Mouse (Mus musculus): ENCODE measurements around the gene Krtap5-5. TPM values are rescaled to one million over a fixed set of nuclear protein-coding genes. Genes with fewer than 3 reads are reported as not detected.
"Not testable (repeated sequence)": the region's sequence is repeated elsewhere in the genome, so short reads cannot be mapped to it uniquely, and the experiment has no call there.

The Krtap5-5 gene
- total and polyA plus RNA-seq, 3 experiments, result not detected

DNA sequence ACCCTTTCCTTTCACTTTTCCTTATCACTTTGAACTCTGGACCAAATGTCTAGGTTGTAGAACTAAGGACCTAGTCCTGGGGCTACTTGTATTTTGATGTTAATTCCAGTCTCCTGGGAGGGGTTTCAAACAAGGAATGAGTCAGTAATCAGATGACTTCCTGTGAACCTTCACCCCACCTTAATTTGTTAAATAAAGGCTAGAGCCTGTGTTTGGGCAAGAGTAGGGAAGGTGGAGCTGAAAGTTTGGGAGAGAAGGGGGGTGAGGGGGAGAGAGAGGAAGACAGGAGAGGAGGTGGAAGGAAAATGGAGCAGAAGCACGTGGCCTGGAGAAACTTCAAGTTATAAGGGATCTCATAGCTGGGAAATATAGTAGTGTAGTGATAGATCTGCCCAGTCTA is 1.8 kb upstream of the Krtap5-5 start:
- no peak overlapping the region for H3K4me3 ChIP-seq (ENCODE audit: low read depth, low read length)
- ATAC-seq (ENCODE audit: extremely low read depth, insufficient number of reproducible peaks, low FRiP score, poor library complexity, severe bottlenecking) (no peak), DNase-seq (ENCODE audit: low spot score) (no peak)
- no peaks in the 10 kb centered on the region for H3K4me1 ChIP-seq (ENCODE audit: insufficient read depth, low read depth, low read length)
- no peaks in the 10 kb centered on the region for H3K9me3 ChIP-seq (replicated peaks)
- no peaks in the 10 kb centered on the region for H3K36me3 ChIP-seq (replicated peaks)
- no peaks in the 10 kb centered on the region for H3K27me3 ChIP-seq (ENCODE audit: insufficient read depth, low read length)
- TF ChIP-seq TAL1 (conservative IDR thresholded peaks at IDR 0.05; ENCODE audit: low read depth, low read length) (no peak), CTCF (IDR thresholded peaks at IDR 0.05; ENCODE audit: low read depth, low read length) (no peak), GATA1 (IDR thresholded peaks at IDR 0.05; ENCODE audit: borderline replicate concordance, low read length) (no peak), GATA2 (IDR thresholded peaks at IDR 0.05; ENCODE audit: borderline replicate concordance, low read depth, low read length) (no peak), POLR2AphosphoS5 (IDR thresholded peaks at IDR 0.05; ENCODE audit: insufficient replicate concordance, low read depth, low read length) (no peak)

GRCm38 (mm10) chr7:142224518-142224917 is 5.3 kb downstream of the Krtap5-5 start:
- TF ChIP-seq CTCF (IDR thresholded peaks at IDR 0.05; ENCODE audit: low read depth, low read length), result no peak
- no peak for TF ChIP-seq POLR2AphosphoS5 (IDR thresholded peaks at IDR 0.05; ENCODE audit: insufficient replicate concordance, low read depth, low read length)
- TF ChIP-seq GATA1 (IDR thresholded peaks at IDR 0.05; ENCODE audit: borderline replicate concordance, low read length), result no peak
- TF ChIP-seq TAL1 (conservative IDR thresholded peaks at IDR 0.05; ENCODE audit: low read depth, low read length), result no peak
- Histone ChIP-seq H3K9me3 (replicated peaks) (no peaks in the 10 kb centered on the region), H3K27me3 (ENCODE audit: insufficient read depth, low read length) (no peaks in the 10 kb centered on the region), H3K4me1 (ENCODE audit: insufficient read depth, low read depth, low read length) (no peaks in the 10 kb centered on the region), H3K4me3 (ENCODE audit: low read depth, low read length) (no peak overlapping the region), H3K36me3 (replicated peaks) (no peaks in the 10 kb centered on the region)
- DNase-seq (ENCODE audit: low spot score) (no peak), ATAC-seq (ENCODE audit: extremely low read depth, insufficient number of reproducible peaks, low FRiP score, poor library complexity, severe bottlenecking) (no peak)

DNA sequence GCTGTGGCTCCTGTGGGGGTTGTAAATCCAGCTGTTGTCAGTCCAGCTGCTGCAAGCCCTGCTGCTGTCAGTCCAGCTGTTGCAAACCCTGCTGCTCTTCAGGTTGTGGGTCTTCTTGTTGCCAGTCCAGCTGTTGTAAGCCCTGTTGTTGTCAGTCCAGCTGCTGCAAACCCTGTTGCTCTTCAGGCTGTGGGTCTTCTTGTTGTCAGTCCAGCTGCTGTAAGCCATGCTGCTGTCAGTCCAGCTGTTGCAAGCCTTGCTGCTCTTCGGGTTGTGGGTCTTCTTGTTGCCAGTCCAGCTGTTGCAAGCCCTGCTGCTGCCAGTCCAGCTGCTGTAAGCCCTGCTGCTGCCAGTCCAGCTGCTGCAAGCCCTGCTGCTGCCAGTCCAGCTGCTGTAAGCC is 17.6 kb downstream of the Krtap5-5 start:
- not testable (repeated sequence) for H3K27me3 ChIP-seq (ENCODE audit: insufficient read depth, low read length); H3K4me3 ChIP-seq (ENCODE audit: low read depth, low read length); H3K9me3 ChIP-seq (replicated peaks); H3K36me3 ChIP-seq (replicated peaks); ATAC-seq (ENCODE audit: extremely low read depth, insufficient number of reproducible peaks, low FRiP score, poor library complexity, severe bottlenecking); DNase-seq (ENCODE audit: low spot score); H3K4me1 ChIP-seq (ENCODE audit: insufficient read depth, low read depth, low read length)

DNA sequence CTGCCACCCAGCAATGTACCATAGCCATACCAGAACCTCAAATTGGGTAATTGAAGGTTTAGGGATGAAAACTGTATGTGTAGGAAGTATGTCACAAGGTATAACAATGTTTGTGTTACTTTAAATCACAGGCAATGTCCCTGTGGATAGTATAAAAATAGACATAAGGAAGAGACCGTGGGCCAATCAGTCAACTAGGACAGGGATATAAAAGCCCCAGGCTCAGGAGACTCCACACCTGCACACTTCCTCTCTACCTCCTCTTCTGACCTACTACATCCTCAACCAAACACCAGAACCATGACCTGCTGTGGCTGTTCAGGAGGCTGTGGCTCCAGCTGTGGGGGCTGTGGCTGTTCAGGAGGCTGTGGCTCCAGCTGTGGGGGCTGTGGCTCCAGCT is 18.2 kb downstream of the Krtap5-5 start, which contains the start of gene Gm7579:
TSS of gene Gm7579 (plus strand) at position 301 of the 400 bp plus-strand sequence.
- Histone ChIP-seq H3K4me1 (ENCODE audit: insufficient read depth, low read depth, low read length) (no peaks in the 10 kb centered on the region; the same call in 1 of the 2 replicates), H3K36me3 (replicated peaks) (no peaks in the 10 kb centered on the region), H3K4me3 (ENCODE audit: low read depth, low read length) (no peak within 1 kb of the TSS), H3K9me3 (replicated peaks) (no peaks in the 10 kb centered on the region), H3K27me3 (ENCODE audit: insufficient read depth, low read length) (peaks cover 7% of the 10 kb centered on the region; the same call in 1 of the 2 replicates)
- ATAC-seq (ENCODE audit: extremely low read depth, insufficient number of reproducible peaks, low FRiP score, poor library complexity, severe bottlenecking) (no peak), DNase-seq (ENCODE audit: low spot score) (no peak)
- no peak for TF ChIP-seq CTCF (IDR thresholded peaks at IDR 0.05; ENCODE audit: low read depth, low read length)

- not testable (repeated sequence) for DNase-seq (ENCODE audit: low spot score); ATAC-seq (ENCODE audit: extremely low read depth, insufficient number of reproducible peaks, low FRiP score, poor library complexity, severe bottlenecking); H3K27me3 ChIP-seq (ENCODE audit: insufficient read depth, low read length); H3K9me3 ChIP-seq (replicated peaks); H3K36me3 ChIP-seq (replicated peaks); H3K4me3 ChIP-seq (ENCODE audit: low read depth, low read length); H3K4me1 ChIP-seq (ENCODE audit: insufficient read depth, low read depth, low read length)
Observed at GRCm38 (mm10) chr7:142206891-142207290, 22.9 kb downstream of the Krtap5-5 start.

- TF ChIP-seq TAL1 (conservative IDR thresholded peaks at IDR 0.05; ENCODE audit: low read depth, low read length) (no peak), GATA2 (IDR thresholded peaks at IDR 0.05; ENCODE audit: borderline replicate concordance, low read depth, low read length) (no peak), GATA1 (IDR thresholded peaks at IDR 0.05; ENCODE audit: borderline replicate concordance, low read length) (no peak), POLR2AphosphoS5 (IDR thresholded peaks at IDR 0.05; ENCODE audit: insufficient replicate concordance, low read depth, low read length) (no peak), CTCF (IDR thresholded peaks at IDR 0.05; ENCODE audit: low read depth, low read length) (no peak)
Observed at GRCm38 (mm10) chr7:142205488-142205887, 24.3 kb downstream of the Krtap5-5 start.

DNA sequence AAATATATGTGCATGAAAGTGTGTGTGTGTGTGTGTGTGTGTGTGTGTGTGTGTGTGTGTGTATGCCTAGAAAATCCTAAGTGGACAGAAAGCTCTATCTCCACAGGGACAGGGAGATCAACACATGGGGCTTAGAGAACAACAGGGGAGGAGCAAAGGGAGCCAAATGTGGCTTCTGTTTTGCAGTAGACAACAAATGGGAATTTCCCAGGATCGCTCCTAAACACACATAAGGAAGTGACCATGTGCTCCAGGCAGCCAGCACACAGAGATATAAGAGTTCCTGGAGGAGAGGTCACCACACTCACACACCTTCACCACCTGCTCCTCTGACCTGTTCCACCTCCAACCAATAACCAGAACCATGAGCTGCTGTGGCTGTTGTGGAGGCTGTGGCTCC is 28.7 kb downstream of the Krtap5-5 start, which contains the start of gene Krtap5-3:
TSS of gene Krtap5-3 (plus strand) at position 301 of the 400 bp plus-strand sequence.
- ATAC-seq (ENCODE audit: extremely low read depth, insufficient number of reproducible peaks, low FRiP score, poor library complexity, severe bottlenecking) (no peak), DNase-seq (ENCODE audit: low spot score) (no peak)
- H3K27me3 ChIP-seq (ENCODE audit: insufficient read depth, low read length), result peaks cover 3% of the 10 kb centered on the region
- no peak for TF ChIP-seq TAL1 (conservative IDR thresholded peaks at IDR 0.05; ENCODE audit: low read depth, low read length)
- TF ChIP-seq CTCF (IDR thresholded peaks at IDR 0.05; ENCODE audit: low read depth, low read length), result no peak
- no peak for TF ChIP-seq POLR2AphosphoS5 (IDR thresholded peaks at IDR 0.05; ENCODE audit: insufficient replicate concordance, low read depth, low read length)
- TF ChIP-seq GATA2 (IDR thresholded peaks at IDR 0.05; ENCODE audit: borderline replicate concordance, low read depth, low read length), result no peak
- TF ChIP-seq GATA1 (IDR thresholded peaks at IDR 0.05; ENCODE audit: borderline replicate concordance, low read length), result no peak
- no peaks in the 10 kb centered on the region for H3K9me3 ChIP-seq (replicated peaks)
- H3K36me3 ChIP-seq (replicated peaks), result no peaks in the 10 kb centered on the region
- no peaks in the 10 kb centered on the region for H3K4me1 ChIP-seq (ENCODE audit: insufficient read depth, low read depth, low read length)
- H3K4me3 ChIP-seq (ENCODE audit: low read depth, low read length), result no peak within 1 kb of the TSS

More at GRCm38 (mm10) chr7:142205488-142205887, 24.3 kb downstream of the Krtap5-5 start:
- no peak overlapping the region for H3K4me3 ChIP-seq (ENCODE audit: low read depth, low read length)
- no peaks in the 10 kb centered on the region for H3K36me3 ChIP-seq (replicated peaks)
- H3K27me3 ChIP-seq (ENCODE audit: insufficient read depth, low read length), result peaks cover 6% of the 10 kb centered on the region
- no peaks in the 10 kb centered on the region; the same call in 1 of the 2 replicates for H3K4me1 ChIP-seq (ENCODE audit: insufficient read depth, low read depth, low read length)
- ATAC-seq (ENCODE audit: extremely low read depth, insufficient number of reproducible peaks, low FRiP score, poor library complexity, severe bottlenecking) (no peak), DNase-seq (ENCODE audit: low spot score) (no peak)
- no peaks in the 10 kb centered on the region for H3K9me3 ChIP-seq (replicated peaks)
